Mouse (Mus musculus) testis, postnatal 10 days (tissue): ENCODE data around the gene Scnm1.
"Not testable (repeated sequence)": the region's sequence is repeated elsewhere in the genome, so short reads cannot be mapped to it uniquely, and the experiment has no call there.

Experiments
- DNase-seq: peaks from one replicate; pipeline ENCODE4 v3.0.0; 2021; ENCODE audit warnings: low spot score

The Scnm1 gene

DNA sequence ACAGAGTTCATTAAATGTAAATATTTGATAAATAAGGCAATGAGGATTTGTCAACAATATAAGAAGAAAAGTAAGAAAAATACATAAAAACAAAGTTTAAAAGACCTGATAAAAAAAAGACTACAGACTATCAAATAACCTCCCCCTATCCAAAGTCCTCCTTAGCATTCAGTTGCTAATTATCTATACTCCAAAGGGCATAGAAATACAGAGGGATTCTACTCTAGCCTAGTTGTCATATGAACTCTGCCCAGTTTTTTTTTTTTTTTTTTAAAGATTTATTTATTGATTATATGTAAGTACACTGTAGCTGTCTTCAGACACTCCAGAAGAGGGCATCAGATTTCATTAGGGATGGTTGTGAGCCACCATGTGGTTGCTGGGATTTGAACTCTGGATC, 26.5 kb downstream of the Scnm1 start:
- DNase-seq = not testable (repeated sequence)

DNA sequence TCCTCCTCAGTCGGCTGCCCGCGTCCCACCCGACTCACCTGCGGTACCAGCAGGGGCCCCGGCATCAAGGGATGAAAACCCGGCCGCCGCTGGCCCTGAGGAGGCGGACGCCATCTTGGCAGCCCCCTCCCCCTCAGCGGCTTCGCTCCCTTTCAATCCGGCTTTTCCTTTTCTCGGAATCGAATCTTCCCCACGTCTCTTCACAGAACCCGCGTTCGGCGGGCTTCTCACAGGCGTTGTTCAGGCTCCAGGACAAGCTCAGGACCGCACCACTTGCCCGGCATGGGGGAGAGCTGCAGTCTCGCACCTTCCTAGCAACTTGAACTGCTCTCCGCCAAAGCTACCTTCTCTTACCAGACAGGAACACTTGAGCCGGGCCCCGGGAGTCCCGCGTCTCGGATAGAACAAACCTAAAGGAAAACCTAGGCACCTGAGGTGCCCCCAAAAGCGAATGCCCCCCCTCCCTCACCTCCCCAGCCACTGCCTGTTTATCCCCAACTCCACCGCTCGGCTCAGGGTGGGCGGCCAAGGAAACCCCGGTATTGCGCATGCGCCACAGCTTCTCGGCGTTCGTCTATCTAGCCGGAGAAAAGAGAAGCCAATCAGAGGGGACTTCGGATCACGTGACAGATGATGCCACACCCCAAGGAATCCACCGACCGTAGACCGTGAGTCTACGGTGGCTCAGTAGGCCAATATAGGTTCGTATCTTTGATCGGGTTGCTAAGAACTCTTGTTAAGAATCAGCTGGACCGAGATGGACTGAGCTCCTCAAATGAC, 27.3 kb downstream of the Scnm1 start, which contains the start of gene Pip5k1a:
Gene Pip5k1a, minus strand, starts transcription at position 593 of the 780 bp plus-strand sequence.
- DNase-seq = peak; percentile 97

DNA sequence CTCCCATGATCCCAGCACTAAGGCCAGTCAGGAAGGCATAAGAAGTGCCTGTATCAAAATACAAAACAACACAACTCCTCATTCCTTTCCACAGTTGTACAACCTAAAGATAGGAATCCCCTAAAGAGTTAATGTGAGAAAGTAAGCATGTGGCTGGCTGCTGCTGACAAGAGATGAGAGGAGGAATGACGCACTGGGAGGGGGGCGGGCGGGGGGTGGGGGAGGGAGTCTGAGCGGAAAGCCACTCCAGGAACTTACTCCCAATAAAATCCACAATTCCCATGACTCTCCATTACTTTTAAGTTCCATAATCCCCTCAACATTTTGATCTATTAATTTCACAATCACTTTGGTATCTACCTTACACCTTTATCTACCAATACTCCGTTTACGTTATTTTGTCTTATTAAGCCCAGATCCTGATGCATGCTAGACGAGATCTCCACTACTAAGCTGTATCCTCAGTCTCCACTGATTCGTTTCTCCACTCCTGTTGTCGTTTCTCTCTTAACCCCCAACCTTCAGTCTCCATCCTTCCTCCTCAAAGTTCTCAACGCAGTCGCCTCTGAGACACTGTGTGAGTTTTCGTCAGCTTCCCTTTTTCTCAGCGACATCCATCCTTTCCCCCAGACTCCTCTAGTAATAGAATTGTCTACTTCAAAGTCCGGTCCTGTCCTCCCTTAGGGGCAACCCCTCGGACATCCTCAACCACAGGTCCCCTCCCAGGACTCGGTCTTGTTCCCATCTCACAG, 28.0 kb downstream of the Scnm1 start:
- no peak for DNase-seq

DNA sequence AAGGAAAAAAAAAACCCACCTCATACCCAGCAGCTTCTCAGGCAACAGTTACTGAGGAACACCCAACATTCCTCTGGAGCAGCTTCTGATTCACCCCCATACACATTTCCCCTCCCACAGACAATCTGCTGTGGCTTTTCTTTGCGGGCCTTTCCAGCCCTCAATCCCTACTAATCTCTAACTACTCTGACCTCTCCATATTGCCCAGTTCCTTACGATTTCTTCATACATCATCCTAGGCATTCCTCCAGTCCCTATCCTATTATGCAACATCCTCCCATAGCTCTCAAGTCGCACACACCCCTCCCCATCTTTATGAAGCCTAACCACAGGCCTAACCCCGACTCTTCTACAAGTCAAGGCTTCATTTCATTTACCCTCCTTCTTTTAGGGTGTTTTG, 28.7 kb downstream of the Scnm1 start:
- DNase-seq = no peak

DNA sequence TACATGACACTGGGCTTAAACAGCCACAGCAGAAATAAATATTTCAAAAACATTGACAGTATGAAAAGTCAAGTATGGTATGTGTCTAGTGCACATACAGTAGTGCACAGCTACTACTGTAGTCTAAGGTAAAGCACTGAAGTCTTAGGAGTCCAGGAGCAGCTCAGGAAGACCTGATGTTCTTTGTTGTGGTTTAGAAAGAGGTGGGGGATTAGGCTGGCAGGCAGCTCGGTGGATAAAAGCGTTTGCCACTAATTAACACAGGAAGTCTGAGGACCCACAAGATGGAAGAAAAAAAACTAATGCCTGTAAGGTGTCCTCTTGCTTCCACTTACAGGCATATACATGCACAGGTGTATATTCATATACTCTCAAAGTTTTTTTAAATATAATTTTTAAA, 33.0 kb downstream of the Scnm1 start:
- no peak for DNase-seq

DNA sequence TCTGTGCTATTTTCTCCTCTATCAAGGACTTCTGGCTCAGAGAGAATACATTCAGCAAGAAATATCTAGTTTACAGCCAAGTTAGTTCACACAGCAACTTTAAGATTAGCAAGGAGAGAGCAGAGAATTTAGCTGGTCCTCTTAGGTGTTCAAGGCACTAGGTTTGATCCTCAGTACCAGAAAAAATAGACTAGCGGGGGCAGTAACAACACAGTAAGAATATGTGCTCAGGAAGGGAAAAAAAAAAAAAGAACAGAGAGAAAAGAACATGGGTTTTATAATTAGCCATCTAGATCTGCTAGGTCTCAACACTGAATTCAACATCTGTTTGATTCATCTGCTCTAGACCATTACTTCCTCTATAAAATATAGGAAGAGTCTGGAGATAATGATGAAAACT, 45.7 kb downstream of the Scnm1 start:
- no peak for DNase-seq
